Mouse (Mus musculus) G1E (cell line): ENCODE measurements around the gene Scarf1. TPM values are rescaled to one million over a fixed set of nuclear protein-coding genes. Genes with fewer than 3 reads are reported as not detected.

Experiments
- ATAC-seq: 2 replicates; pipeline ENCODE4 v1.8.0; 2016; ENCODE audit warnings: mild to moderate bottlenecking; ENCODE audit not compliant: insufficient number of reproducible peaks, poor library complexity, low FRiP score, severe bottlenecking; ENCODE audit errors: extremely low read depth
- DNase-seq: peaks from one replicate; pipeline ENCODE4 v3.0.0; 2012; ENCODE audit warnings: low spot score
- H3K27me3 ChIP-seq: 2 replicates; pipeline ENCODE4 v1.6.1; 2012; ENCODE audit warnings: mild to moderate bottlenecking, low read length, inconsistent platforms; ENCODE audit not compliant: insufficient read depth
- H3K36me3 ChIP-seq: replicated peaks from 2 replicates; pipeline ENCODE3; 2012; ENCODE audit warnings: mild to moderate bottlenecking, inconsistent platforms
- H3K4me1 ChIP-seq: 2 replicates; pipeline ENCODE4 v1.6.1; 2012; ENCODE audit warnings: low read depth, low read length, inconsistent platforms, mixed read lengths; ENCODE audit not compliant: insufficient read depth
- H3K4me3 ChIP-seq: 2 replicates; pipeline ENCODE4 v1.5.1; 2012; ENCODE audit warnings: low read depth, mild to moderate bottlenecking, inconsistent platforms, low read length, moderate library complexity, mixed read lengths
- H3K9me3 ChIP-seq: replicated peaks from 2 replicates; pipeline ENCODE4 v1.6.1; 2012; ENCODE audit warnings: inconsistent platforms
- CTCF ChIP-seq: IDR thresholded peaks from 2 replicates; pipeline ENCODE4 v1.5.1; 2012; ENCODE audit warnings: low read depth, low read length, inconsistent platforms, mixed read lengths
- GATA1 ChIP-seq: IDR thresholded peaks from 2 replicates; pipeline ENCODE4 v1.6.1; 2012; ENCODE audit warnings: borderline replicate concordance, low read length, inconsistent platforms, mixed read lengths
- GATA2 ChIP-seq: IDR thresholded peaks from 2 replicates; pipeline ENCODE4 v1.6.1; 2012; ENCODE audit warnings: low read depth, low read length, inconsistent platforms, borderline replicate concordance
- POLR2AphosphoS5 ChIP-seq: IDR thresholded peaks from 2 replicates; pipeline ENCODE4 v1.6.1; 2012; ENCODE audit warnings: low read depth, low read length, inconsistent platforms; ENCODE audit not compliant: insufficient replicate concordance
- TAL1 ChIP-seq: conservative IDR thresholded peaks from 2 replicates; pipeline ENCODE4 v1.6.1; 2012; ENCODE audit warnings: low read depth, low read length, inconsistent platforms, mixed read lengths
- polyA plus RNA-seq: library from polyadenylated mRNA; stranded (reverse); fragments of >175 nt; gene quantifications from 2 replicates; pipeline ENCODE4 v1.2.3, GENCODE M21; 2012
- total RNA-seq, 2 experiments: library from RNA; stranded (forward) in 1 of 2; stranded (reverse) in 1 of 2; fragments of 200-1000 nt in 1 of 2; fragments of >200 nt in 1 of 2; fragmentation: Nextera tagmentation in 1 of 2; gene quantifications; 2 replicates each; pipeline ENCODE4 v1.2.3; 2014 to 2017

Gene Scarf1
- total and polyA plus RNA-seq, 3 experiments = 0.03 to 0.11 TPM; not detected in 1

DNA sequence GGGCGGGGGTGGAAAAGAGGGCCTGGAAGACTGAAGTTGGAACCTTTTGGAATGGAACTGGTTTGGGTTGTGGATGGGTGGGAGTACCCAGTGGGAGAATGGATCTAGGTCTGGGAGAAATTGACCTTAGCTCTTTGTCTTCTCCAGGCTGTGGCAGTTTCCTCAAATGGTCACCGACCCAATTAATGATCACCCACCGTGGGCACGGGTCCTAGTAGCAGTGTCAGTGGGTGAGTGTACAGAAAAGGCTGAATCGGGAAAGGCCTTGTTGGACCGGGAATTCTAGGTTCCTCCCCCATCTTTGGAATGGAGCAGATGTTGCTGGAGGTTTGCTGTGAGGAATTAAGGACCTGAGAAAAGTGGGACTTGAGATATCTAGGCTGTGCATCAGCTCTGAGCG, 44.9 kb upstream of the Scarf1 start:
- no peak for DNase-seq
- Histone ChIP-seq H3K27me3 (peaks cover 12% of the 10 kb centered on the region; the same call in 1 of the 2 replicates), H3K9me3 (peaks cover 3% of the 10 kb centered on the region; the same call in 1 of the 2 replicates), H3K4me1 (peaks cover 27% of the 10 kb centered on the region), H3K36me3 (peaks cover 25% of the 10 kb centered on the region), H3K4me3 (no peak overlapping the region)
- TF ChIP-seq POLR2AphosphoS5 = no peak
- TF ChIP-seq CTCF = no peak
- no peak for TF ChIP-seq TAL1
- no peak for TF ChIP-seq GATA2
- no peak for TF ChIP-seq GATA1
- no peak for ATAC-seq

DNA sequence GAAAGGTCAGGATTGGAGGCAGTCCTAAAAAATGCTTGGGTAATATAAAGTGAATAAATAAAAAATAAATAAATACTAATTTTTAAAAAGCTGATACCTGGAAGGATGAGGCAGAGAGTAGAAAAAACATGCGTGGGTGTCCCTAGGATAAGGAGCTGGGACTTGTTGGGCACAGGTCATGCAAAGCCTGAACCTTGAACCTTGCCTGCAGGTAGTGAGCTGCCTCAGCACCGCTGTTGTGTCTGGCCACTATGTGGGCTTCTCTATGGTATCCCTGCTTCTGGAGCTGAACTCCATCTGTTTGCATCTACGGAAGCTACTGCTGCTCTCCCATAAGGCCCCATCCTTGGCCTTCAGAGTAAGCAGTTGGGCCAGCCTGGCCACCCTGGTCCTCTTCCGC, 44.1 kb upstream of the Scarf1 start:
- ATAC-seq = no peak
- Histone ChIP-seq H3K36me3 (peaks cover 20% of the 10 kb centered on the region), H3K4me3 (no peak overlapping the region), H3K27me3 (peaks cover 13% of the 10 kb centered on the region; the same call in 1 of the 2 replicates), H3K9me3 (peaks cover 3% of the 10 kb centered on the region; the same call in 1 of the 2 replicates), H3K4me1 (peaks cover 21% of the 10 kb centered on the region)
- no peak for DNase-seq
- TF ChIP-seq TAL1 = no peak
- no peak for TF ChIP-seq GATA2
- no peak for TF ChIP-seq GATA1
- no peak for TF ChIP-seq POLR2AphosphoS5
- TF ChIP-seq CTCF = no peak

DNA sequence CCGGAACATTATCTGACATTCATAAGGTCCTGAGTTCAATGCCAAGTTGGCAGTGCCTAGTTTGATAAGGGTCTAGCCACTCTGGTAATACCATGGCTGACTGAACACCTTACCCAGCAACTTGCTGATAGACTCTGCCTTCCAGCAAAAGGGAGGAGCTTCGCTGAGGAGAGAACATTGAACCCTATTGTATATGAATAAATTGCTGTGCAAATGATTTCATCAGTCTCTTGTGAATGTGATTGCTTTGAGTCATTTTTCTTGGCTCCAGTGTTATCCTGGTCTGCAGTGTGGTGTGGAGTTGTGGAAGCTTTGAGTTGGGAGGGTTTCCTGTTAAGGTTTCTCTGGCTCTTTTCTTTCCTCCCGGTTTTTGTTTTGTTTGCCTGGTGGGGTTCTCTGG, 42.7 kb upstream of the Scarf1 start:
- peaks cover 15% of the 10 kb centered on the region; the same call in 1 of the 2 replicates for H3K27me3 ChIP-seq
- peaks cover 3% of the 10 kb centered on the region; the same call in 1 of the 2 replicates for H3K9me3 ChIP-seq
- no peak for DNase-seq
- peaks cover 13% of the 10 kb centered on the region for H3K4me1 ChIP-seq
- H3K4me3 ChIP-seq = no peak overlapping the region
- TF ChIP-seq GATA2 = no peak
- no peak for TF ChIP-seq CTCF
- no peak for TF ChIP-seq POLR2AphosphoS5
- TF ChIP-seq GATA1 = no peak
- TF ChIP-seq TAL1 = no peak
- ATAC-seq = no peak
- H3K36me3 ChIP-seq = peaks cover 6% of the 10 kb centered on the region

DNA sequence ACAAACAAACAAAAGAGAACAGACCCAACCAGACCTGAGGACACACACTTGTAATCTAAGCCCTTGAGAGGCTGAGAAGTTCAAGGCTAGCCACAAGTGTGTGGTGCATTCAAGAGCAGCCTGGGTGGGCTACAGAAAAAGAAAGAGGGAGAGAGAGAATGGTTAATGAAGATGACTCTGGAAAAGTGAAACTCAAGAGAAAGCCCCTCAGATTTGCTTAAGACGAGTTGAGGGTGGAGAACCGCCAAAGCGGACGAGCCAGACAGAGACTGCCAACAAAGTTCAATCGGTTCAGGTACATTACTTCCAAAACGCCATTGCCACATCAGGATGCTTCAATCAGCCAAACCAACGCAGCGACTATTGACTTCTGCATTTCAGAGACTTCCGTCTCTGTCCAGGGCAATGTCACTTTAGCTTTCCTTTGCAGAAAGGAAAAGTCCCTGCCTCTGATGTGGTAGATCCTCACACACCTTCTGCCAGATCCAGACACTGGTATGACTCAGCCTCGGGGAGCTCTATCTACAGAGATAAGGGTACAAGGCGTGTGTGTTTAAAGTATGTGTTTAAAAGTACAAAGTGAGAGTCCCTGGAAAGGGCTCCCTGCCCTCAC, 40.8 kb upstream of the Scarf1 start:
- Histone ChIP-seq H3K36me3 (no peaks in the 10 kb centered on the region), H3K27me3 (peaks cover 21% of the 10 kb centered on the region), H3K9me3 (no peaks in the 10 kb centered on the region), H3K4me1 (peaks cover 13% of the 10 kb centered on the region), H3K4me3 (no peak overlapping the region)
- TF ChIP-seq POLR2AphosphoS5 (no peak), GATA1 (no peak), TAL1 (no peak), GATA2 (no peak), CTCF (no peak)
- DNase-seq (no peak), ATAC-seq (no peak)

DNA sequence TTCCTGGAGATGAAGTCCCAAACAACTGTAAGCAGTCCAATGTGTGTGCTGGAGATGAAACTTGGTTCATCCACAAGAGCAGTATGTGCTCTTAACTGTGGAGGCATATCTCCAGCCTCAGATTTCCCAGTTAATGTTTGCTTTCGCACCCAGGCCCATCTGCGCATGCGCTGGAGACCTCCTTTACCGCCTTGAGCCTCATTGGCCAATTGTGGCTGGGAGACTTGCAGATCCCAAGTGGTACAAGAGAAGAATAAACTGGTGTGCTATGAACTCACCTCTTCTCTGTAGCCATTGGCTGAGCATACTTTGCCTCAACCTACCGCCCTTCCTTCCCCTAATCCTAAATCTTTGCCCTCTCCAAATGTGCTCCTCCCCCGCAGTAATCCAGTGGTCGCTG, 40.0 kb upstream of the Scarf1 start:
- no peaks in the 10 kb centered on the region for H3K9me3 ChIP-seq
- no peak overlapping the region for H3K4me3 ChIP-seq
- no peaks in the 10 kb centered on the region for H3K36me3 ChIP-seq
- ATAC-seq = no peak
- TF ChIP-seq GATA1 = no peak
- no peak for TF ChIP-seq TAL1
- no peak for TF ChIP-seq POLR2AphosphoS5
- TF ChIP-seq CTCF = no peak
- no peak for TF ChIP-seq GATA2
- no peak for DNase-seq
- peaks cover 17% of the 10 kb centered on the region for H3K27me3 ChIP-seq
- peaks cover 13% of the 10 kb centered on the region for H3K4me1 ChIP-seq

DNA sequence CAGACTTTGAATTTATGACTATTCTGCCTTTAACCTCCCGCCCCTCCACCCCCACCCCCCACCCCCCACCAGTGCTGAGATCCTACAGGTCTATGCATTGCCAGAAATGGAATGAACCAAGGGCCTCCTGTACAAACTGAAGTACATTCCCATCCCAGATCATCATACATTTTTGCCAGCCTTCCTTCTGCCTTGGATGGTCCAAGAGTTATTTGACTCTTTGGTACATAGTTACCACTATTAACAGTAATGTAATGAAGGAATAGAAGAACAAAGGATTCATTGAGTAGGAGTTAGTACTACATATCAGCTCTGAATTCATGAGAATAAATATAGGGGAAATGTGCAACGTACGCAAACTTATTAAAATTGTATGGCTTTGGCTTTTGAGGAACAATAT, 27.1 kb upstream of the Scarf1 start:
- Histone ChIP-seq H3K4me3 (peak overlapping the region; percentile 91; the same call in 1 of the 2 replicates), H3K9me3 (no peaks in the 10 kb centered on the region), H3K36me3 (peaks cover 36% of the 10 kb centered on the region), H3K4me1 (peaks cover 31% of the 10 kb centered on the region), H3K27me3 (no peaks in the 10 kb centered on the region)
- DNase-seq = no peak
- no peak for TF ChIP-seq CTCF
- ATAC-seq = no peak
